ENCODE assay signal across 16 mouse cellular contexts in genomic region chr3:86809199-86809598, GRCm38 (mm10).
DNase-seq lines count a peak whose midpoint lies in the region; ATAC-seq and TF ChIP-seq lines count a peak whose summit lies in the region.
"Had no signal": no experiment of that assay in that cellular context is flagged by ENCODE, and none has a peak within 500 bp of the region (broad histone marks: within the 10 kb centered on the region; RNA-seq: fewer than 3 reads in every experiment).

No protein-coding gene starts in this region.

- no peak overlapping the region for H3K9ac ChIP-seq in forebrain, embryonic 15.5 days (replicated peaks)
- H3K9ac ChIP-seq in intestine, embryonic 16.5 days (ENCODE audit: low read depth, low read length): no peak overlapping the region
- H3K9ac ChIP-seq: heart, embryonic 13.5 days; limb, embryonic 15.5 days; midbrain, embryonic 12.5 days had no signal

- H3K4me1 ChIP-seq in forebrain, embryonic 15.5 days: no peaks in the 10 kb centered on the region
- H3K4me1 ChIP-seq in forebrain, embryonic 10.5 days: no peaks in the 10 kb centered on the region; the same call in 1 of the 2 replicates
- H3K4me1 ChIP-seq in intestine, embryonic 16.5 days (ENCODE audit: control insufficient read depth, insufficient read depth, low read length): 0 out of 2 replicates have a peak, but pooled peaks cover 2% of the 10 kb centered on the region

- no peaks in the 10 kb centered on the region for H3K27me3 ChIP-seq in forebrain, embryonic 15.5 days
- no peaks in the 10 kb centered on the region for H3K27me3 ChIP-seq in forebrain, embryonic 10.5 days (ENCODE audit: poor library complexity, severe bottlenecking)
- H3K27me3 ChIP-seq in intestine, embryonic 16.5 days (replicated peaks; ENCODE audit: control insufficient read depth, insufficient read depth, low read length): no peaks in the 10 kb centered on the region
- H3K27me3 ChIP-seq: heart, embryonic 13.5 days; limb, embryonic 15.5 days; midbrain, embryonic 12.5 days had no signal

- intact Hi-C loops in left cerebral cortex, postnatal 25 days (cut with DNase I): loop anchor here (5.0 kb wide), 1 partner anchor 63 kb away; no protein-coding TSS in a partner anchor
- intact Hi-C loops in left cerebral cortex, adult 2 months (cut with DNase I): loop anchor here (2.0 kb wide), 1 partner anchor 112 kb away; the partner anchor contains the start of gene Dclk2

- DNase-seq in forebrain, embryonic 10.5 days (ENCODE audit: extremely low spot score, low spot score): no peak
- DNase-seq in left cerebral cortex, postnatal 25 days (ENCODE audit: low spot score in 2 of 2): peak; percentile 41 to 73
- DNase-seq in left cerebral cortex, adult 2 months (ENCODE audit: extremely low spot score in 1 of 2, low spot score in 2 of 2): no peak
- peak; percentile 77 for DNase-seq in brain, adult 2 months (ENCODE audit: low read depth, low spot score)
- no peak for DNase-seq in urinary bladder, adult 2 months (ENCODE audit: low spot score)
- no peak for DNase-seq in urinary bladder, postnatal 4 days (ENCODE audit: low spot score in 2 of 2)
- DNase-seq: adrenal gland, adult 2 months; B cell, adult 2 months; thymus, adult 18-20 months had no signal

- H3K36me3 ChIP-seq in forebrain, embryonic 15.5 days: peaks cover 23% of the 10 kb centered on the region
- peaks cover 27% of the 10 kb centered on the region for H3K36me3 ChIP-seq in forebrain, embryonic 10.5 days (replicated peaks)
- H3K36me3 ChIP-seq in intestine, embryonic 16.5 days (ENCODE audit: control insufficient read depth, insufficient read depth, low read length): no peaks in the 10 kb centered on the region
- H3K36me3 ChIP-seq: limb, embryonic 15.5 days had no signal

- H3K27ac ChIP-seq in forebrain, embryonic 15.5 days (replicated peaks): peak overlapping the region; percentile 39; the same call in 1 of the 2 replicates
- no peak overlapping the region for H3K27ac ChIP-seq in forebrain, embryonic 10.5 days
- no peak overlapping the region for H3K27ac ChIP-seq in left cerebral cortex, adult 2 months
- H3K27ac ChIP-seq in intestine, embryonic 16.5 days (ENCODE audit: low read length): peak overlapping the region; percentile 68
- H3K27ac ChIP-seq: heart, embryonic 13.5 days; kidney, postnatal 0 days; limb, embryonic 15.5 days; midbrain, embryonic 12.5 days had no signal

- 67% methylated on average over 9 of the region's 9 CpGs for WGBS in forebrain, embryonic 15.5 days
- whole genome bisulfite sequencing in forebrain, embryonic 10.5 days: 92% methylated on average over 9 of the region's 9 CpGs
- WGBS in intestine, embryonic 16.5 days: 60% methylated on average over 9 of the region's 9 CpGs

- H3K4me3 ChIP-seq in forebrain, embryonic 15.5 days: no peak overlapping the region
- no peak overlapping the region for H3K4me3 ChIP-seq in forebrain, embryonic 10.5 days
- H3K4me3 ChIP-seq in left cerebral cortex, adult 2 months: no peak overlapping the region
- H3K4me3 ChIP-seq in intestine, embryonic 16.5 days (ENCODE audit: low read length): no peak overlapping the region
- H3K4me3 ChIP-seq: heart, embryonic 13.5 days; limb, embryonic 15.5 days; midbrain, embryonic 12.5 days had no signal

- TF ChIP-seq CTCF in left cerebral cortex, adult 2 months (IDR thresholded peaks at IDR 0.05): no peak

- no peaks in the 10 kb centered on the region for H3K9me3 ChIP-seq in forebrain, embryonic 15.5 days
- H3K9me3 ChIP-seq in forebrain, embryonic 10.5 days: no peaks in the 10 kb centered on the region
- H3K9me3 ChIP-seq in intestine, embryonic 16.5 days (ENCODE audit: control insufficient read depth, low read length): no peaks in the 10 kb centered on the region
- H3K9me3 ChIP-seq: heart, embryonic 13.5 days; limb, embryonic 15.5 days; midbrain, embryonic 12.5 days had no signal

- no peak overlapping the region for H3K4me2 ChIP-seq in forebrain, embryonic 15.5 days (replicated peaks)
- no peak overlapping the region for H3K4me2 ChIP-seq in intestine, embryonic 16.5 days (ENCODE audit: low read depth, low read length)
- H3K4me2 ChIP-seq: heart, embryonic 13.5 days; limb, embryonic 15.5 days; midbrain, embryonic 12.5 days had no signal

- ATAC-seq in forebrain, embryonic 15.5 days (replicated peaks): no peak
- peak; percentile 52; the same call in 1 of the 2 replicates for ATAC-seq in intestine, embryonic 16.5 days
- ATAC-seq: lung, postnatal 0 days had no signal

Comparison
In these comparisons a context has a peak if more than half of its experiments do, and no peak if none do; other contexts are left out.
1. H3K27ac ChIP-seq: peak in forebrain, embryonic 15.5 days (single experiment) and intestine, embryonic 16.5 days (single experiment); none in forebrain, embryonic 10.5 days (single experiment) and left cerebral cortex, adult 2 months (single experiment).
2. DNase-seq: peak in left cerebral cortex, postnatal 25 days (2 of 2) and brain, adult 2 months (single experiment); none in forebrain, embryonic 10.5 days (single experiment), left cerebral cortex, adult 2 months (0 of 2), urinary bladder, adult 2 months (single experiment) and urinary bladder, postnatal 4 days (0 of 2).